Mouse (Mus musculus) thymus, adult 2 months (tissue): ENCODE data around the gene Tacc2. TPM values are rescaled to one million over a fixed set of nuclear protein-coding genes. Genes with fewer than 3 reads are reported as not detected.

Experiments used
- DNase-seq: peaks from one replicate; pipeline ENCODE4 v3.0.0; 2021
- H3K27ac ChIP-seq: fragments of 200-500 bp; 2 replicates; pipeline ENCODE4 v1.5.1; 2012; ENCODE audit warnings: low read length, control low read depth; ENCODE audit not compliant: control insufficient read depth, insufficient read depth
- H3K27me3 ChIP-seq: fragments of 200-500 bp; 2 replicates; pipeline ENCODE4 v1.6.1; 2012; ENCODE audit warnings: mild to moderate bottlenecking, low read length, moderate library complexity, mixed read lengths; ENCODE audit not compliant: control insufficient read depth, insufficient read depth
- H3K36me3 ChIP-seq: fragments of 200-500 bp; 2 replicates; pipeline ENCODE4 v1.6.1; 2012; ENCODE audit warnings: mild to moderate bottlenecking, low read length, moderate library complexity; ENCODE audit not compliant: control insufficient read depth, insufficient read depth
- H3K4me1 ChIP-seq: fragments of 200-500 bp; replicated peaks from 2 replicates; pipeline ENCODE4 v1.6.1; 2012; ENCODE audit warnings: low read length; ENCODE audit not compliant: control insufficient read depth, insufficient read depth
- H3K4me3 ChIP-seq: fragments of 200-500 bp; 2 replicates; pipeline ENCODE4 v1.5.1; 2012; ENCODE audit warnings: mild to moderate bottlenecking, low read length, control low read depth, moderate library complexity; ENCODE audit not compliant: control insufficient read depth, insufficient read depth
- CTCF ChIP-seq: fragments of 200-500 bp; IDR thresholded peaks from 2 replicates; pipeline ENCODE4 v1.5.1; 2012; ENCODE audit warnings: mild to moderate bottlenecking, control low read depth, low read length, moderate library complexity, borderline replicate concordance; ENCODE audit not compliant: control insufficient read depth, poor library complexity, insufficient read depth; ENCODE audit errors: extremely low read depth
- POLR2A ChIP-seq: fragments of 200-500 bp; IDR thresholded peaks from 2 replicates; pipeline ENCODE4 v1.6.1; 2012; ENCODE audit warnings: mild to moderate bottlenecking, low read length, control low read depth, moderate library complexity; ENCODE audit not compliant: control insufficient read depth, poor library complexity, insufficient read depth; ENCODE audit errors: extremely low read depth
- WGBS: fragments of 180-500 bp; shearing (Covaris S2); methylation state at CpG from one replicate; pipeline ENCODE4 v1.1.7; 2018; 5-methylcytosine and 5-hydroxymethylcytosine counted together
- polyA plus RNA-seq: library from polyadenylated mRNA; depleted of rRNA; stranded (reverse); fragments of >200 nt; gene quantifications from 2 replicates; pipeline ENCODE4 v1.2.3, GENCODE M21; 2012

Tacc2 gene
- polyA plus RNA-seq, 1 experiment: 41.1 TPM

GRCm38 (mm10) chr7:130635212-130635611, 58.0 kb downstream of the Tacc2 start:
- Histone ChIP-seq H3K4me1 (peaks cover 13% of the 10 kb centered on the region), H3K27me3 (no peaks in the 10 kb centered on the region), H3K36me3 (no peaks in the 10 kb centered on the region), H3K27ac (no peak overlapping the region), H3K4me3 (no peak overlapping the region)
- DNase-seq: no peak
- 84% methylated on average over 7 of the region's 7 CpGs for WGBS
- TF ChIP-seq CTCF (no peak), POLR2A (no peak)

GRCm38 (mm10) chr7:130636274-130636673, 59.0 kb downstream of the Tacc2 start:
- Histone ChIP-seq H3K27me3 (no peaks in the 10 kb centered on the region), H3K27ac (no peak overlapping the region), H3K36me3 (no peaks in the 10 kb centered on the region), H3K4me1 (peaks cover 13% of the 10 kb centered on the region), H3K4me3 (no peak overlapping the region)
- WGBS: 77% methylated on average over 3 of the region's 3 CpGs
- no peak for TF ChIP-seq CTCF
- TF ChIP-seq POLR2A: no peak
- no peak for DNase-seq

GRCm38 (mm10) chr7:130636902-130637301, 59.7 kb downstream of the Tacc2 start:
- DNase-seq: no peak
- 83% methylated on average over 4 of the region's 4 CpGs for WGBS
- H3K27me3 ChIP-seq: no peaks in the 10 kb centered on the region
- H3K36me3 ChIP-seq: no peaks in the 10 kb centered on the region
- no peak overlapping the region for H3K27ac ChIP-seq
- TF ChIP-seq POLR2A (no peak), CTCF (no peak)
- no peak overlapping the region for H3K4me3 ChIP-seq
- H3K4me1 ChIP-seq: peaks cover 12% of the 10 kb centered on the region

- no peak for DNase-seq
- Histone ChIP-seq H3K27me3 (no peaks in the 10 kb centered on the region), H3K4me1 (peaks cover 4% of the 10 kb centered on the region; the same call in 1 of the 2 replicates), H3K27ac (no peak overlapping the region), H3K4me3 (no peak overlapping the region), H3K36me3 (no peaks in the 10 kb centered on the region)
- WGBS: 92% methylated on average over 6 of the region's 6 CpGs
- TF ChIP-seq CTCF (no peak), POLR2A (no peak)
Observed at GRCm38 (mm10) chr7:130637811-130638210, 60.6 kb downstream of the Tacc2 start.

GRCm38 (mm10) chr7:130640681-130641080, 63.4 kb downstream of the Tacc2 start:
- Histone ChIP-seq H3K4me1 (peaks cover 5% of the 10 kb centered on the region; the same call in 1 of the 2 replicates), H3K4me3 (no peak overlapping the region), H3K27me3 (no peaks in the 10 kb centered on the region), H3K27ac (no peak overlapping the region), H3K36me3 (no peaks in the 10 kb centered on the region)
- TF ChIP-seq POLR2A (no peak), CTCF (no peak)
- WGBS: 97% methylated on average over 9 of the region's 9 CpGs
- no peak for DNase-seq

GRCm38 (mm10) chr7:130645332-130645993, 68.2 kb downstream of the Tacc2 start:
- TF ChIP-seq POLR2A: no peak
- no peak for TF ChIP-seq CTCF
- Histone ChIP-seq H3K4me3 (peak overlapping the region; percentile 56), H3K36me3 (no peaks in the 10 kb centered on the region), H3K27ac (peak overlapping the region; percentile 19; the same call in 1 of the 2 replicates), H3K27me3 (no peaks in the 10 kb centered on the region), H3K4me1 (peaks cover 7% of the 10 kb centered on the region; the same call in 1 of the 2 replicates)
- WGBS: under 1% methylated on average over 15 of the region's 15 CpGs
- peak; percentile 41 for DNase-seq
